Mouse (Mus musculus): ENCODE measurements at regions not wholly inside any gene's neighbourhood (a gene's known extent, or its start where the extent isn't known, plus 50 kb on each side); places are given as distances from the start of the nearest gene placed in this dataset.

- Histone ChIP-seq H3K79me2 (replicated peaks; ENCODE audit: control insufficient read depth, extremely low read depth, insufficient read depth, poor library complexity, severe bottlenecking) (no peaks in the 10 kb centered on the region), H3K9ac (ENCODE audit: insufficient read depth, low read depth) (no peak overlapping the region), H3K9me3 (replicated peaks; ENCODE audit: low read length) (no peaks in the 10 kb centered on the region), H3K27ac (ENCODE audit: insufficient read depth, low read depth) (no peak overlapping the region), H3K4me3 (replicated peaks in 1 of 3; ENCODE audit: low read depth in 2 of 3, low read length in 2 of 3, poor library complexity in 1 of 3) (no peak overlapping the region), H3K36me3 (replicated peaks in 1 of 2; ENCODE audit: control insufficient read depth in 1 of 2, insufficient read depth in 1 of 2, low read length in 1 of 2) (no peaks in the 10 kb centered on the region), H3K27me3 (replicated peaks) (no peaks in the 10 kb centered on the region), H3K4me2 (ENCODE audit: insufficient read depth, low read depth, poor library complexity, severe bottlenecking) (no peak overlapping the region), H3K4me1 (ENCODE audit: control insufficient read depth in 1 of 2, insufficient read depth in 2 of 2) (no peaks in the 10 kb centered on the region)
- in situ Hi-C loops (cut with MboI; ENCODE audit: low pct_ligation_motif_present, low pct_unique_long_range_greater_than_20kb, low sequenced_read_pairs) (no loop called here), dilution Hi-C loops (cut with MboI; ENCODE audit: extremely low pct_ligation_motif_present, extremely low pct_unique_long_range_greater_than_20kb, low sequenced_read_pairs) (no loop called here)
- no peak for DNase-seq (ENCODE audit: extremely low read depth)
- no peak for TF ChIP-seq IRF4 (IDR thresholded peaks at IDR 0.05; ENCODE audit: low read depth, low read length)
- TF ChIP-seq PAX5 (IDR thresholded peaks at IDR 0.05; ENCODE audit: low read length): no peak
- no peak for TF ChIP-seq KAT2A (IDR thresholded peaks at IDR 0.05; ENCODE audit: insufficient replicate concordance, low read length)
- TF ChIP-seq POLR2A (IDR thresholded peaks at IDR 0.05; ENCODE audit: low read depth, low read length): no peak
- no peak for TF ChIP-seq USF1 (IDR thresholded peaks at IDR 0.05; ENCODE audit: low read depth, low read length)
- no peak for TF ChIP-seq HCFC1 (IDR thresholded peaks at IDR 0.05; ENCODE audit: low read depth, low read length)
- no peak for TF ChIP-seq CTCF (conservative IDR thresholded peaks at IDR 0.05 in 1 of 2, IDR thresholded peaks at IDR 0.05 in 1 of 2; ENCODE audit: low read depth in 2 of 2, low read length in 2 of 2)
- no peak for TF ChIP-seq MEF2A (IDR thresholded peaks at IDR 0.05; ENCODE audit: borderline replicate concordance, low read depth, low read length)
- TF ChIP-seq GABPA (IDR thresholded peaks at IDR 0.05; ENCODE audit: insufficient replicate concordance, low read depth, low read length): no peak
- TF ChIP-seq RCOR1 (conservative IDR thresholded peaks at IDR 0.05; ENCODE audit: low read depth, low read length): no peak
- TF ChIP-seq NELFE (IDR thresholded peaks at IDR 0.05; ENCODE audit: low read depth, low read length): no peak
- no peak for TF ChIP-seq TCF12 (IDR thresholded peaks at IDR 0.05; ENCODE audit: low read depth, low read length)
- no peak for TF ChIP-seq ZNF384 (IDR thresholded peaks at IDR 0.05; ENCODE audit: low read depth, low read length)
- no peak for TF ChIP-seq RAD21 (IDR thresholded peaks at IDR 0.05; ENCODE audit: low read depth, low read length)
- no peak for TF ChIP-seq EP300 (IDR thresholded peaks at IDR 0.05; ENCODE audit: low read length)
- TF ChIP-seq MAFK (IDR thresholded peaks at IDR 0.05; ENCODE audit: insufficient replicate concordance, low read length): no peak
- TF ChIP-seq CHD2 (IDR thresholded peaks at IDR 0.05; ENCODE audit: low read length): no peak
- TF ChIP-seq TBP (conservative IDR thresholded peaks at IDR 0.05; ENCODE audit: low read depth, low read length): no peak
- no peak for TF ChIP-seq NRF1 (IDR thresholded peaks at IDR 0.05; ENCODE audit: low read depth, low read length)
- no peak for TF ChIP-seq MAX (IDR thresholded peaks at IDR 0.05; ENCODE audit: low read length)
These were observed 206.5 kb upstream of the Sash1 start for GRCm38 (mm10) chr10:9092237-9092885.

DNA sequence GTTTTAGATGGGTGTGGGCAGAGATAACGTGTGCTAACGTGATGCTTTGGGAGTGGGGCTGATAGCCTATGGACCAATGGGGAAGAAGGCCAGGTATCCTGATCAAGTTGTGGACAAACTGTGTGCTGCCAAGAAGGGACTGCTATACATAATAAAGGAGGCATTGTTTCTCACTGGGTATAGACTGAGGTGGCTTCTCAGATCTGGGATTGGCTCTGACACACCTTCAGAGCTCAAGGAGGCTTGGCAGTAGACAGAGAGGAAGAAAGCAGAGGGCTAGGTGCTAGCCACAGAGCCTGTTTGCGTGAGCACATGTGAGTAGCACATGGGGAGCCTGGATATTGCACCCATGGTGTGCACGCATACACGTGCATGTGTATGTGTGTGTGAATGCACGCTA is 205.1 kb upstream of the Sash1 start:
- Histone ChIP-seq H3K4me3 (replicated peaks in 1 of 3; ENCODE audit: low read depth in 2 of 3, low read length in 2 of 3, poor library complexity in 1 of 3) (no peak overlapping the region), H3K79me2 (replicated peaks; ENCODE audit: control insufficient read depth, extremely low read depth, insufficient read depth, poor library complexity, severe bottlenecking) (no peaks in the 10 kb centered on the region), H3K4me2 (ENCODE audit: insufficient read depth, low read depth, poor library complexity, severe bottlenecking) (no peak overlapping the region), H3K9ac (ENCODE audit: insufficient read depth, low read depth) (no peak overlapping the region), H3K9me3 (replicated peaks; ENCODE audit: low read length) (no peaks in the 10 kb centered on the region), H3K27ac (ENCODE audit: insufficient read depth, low read depth) (no peak overlapping the region), H3K4me1 (ENCODE audit: control insufficient read depth in 1 of 2, insufficient read depth in 2 of 2) (no peaks in the 10 kb centered on the region), H3K27me3 (replicated peaks) (no peaks in the 10 kb centered on the region), H3K36me3 (replicated peaks in 1 of 2; ENCODE audit: control insufficient read depth in 1 of 2, insufficient read depth in 1 of 2, low read length in 1 of 2) (no peaks in the 10 kb centered on the region)
- in situ Hi-C loops (cut with MboI; ENCODE audit: low pct_ligation_motif_present, low pct_unique_long_range_greater_than_20kb, low sequenced_read_pairs): no loop called here
- DNase-seq (ENCODE audit: extremely low read depth): no peak
- TF ChIP-seq RAD21 (IDR thresholded peaks at IDR 0.05; ENCODE audit: low read depth, low read length) (no peak), E2F4 (IDR thresholded peaks at IDR 0.05; ENCODE audit: insufficient replicate concordance, low read depth, low read length) (no peak), TCF12 (IDR thresholded peaks at IDR 0.05; ENCODE audit: low read depth, low read length) (no peak)
- dilution Hi-C loops (cut with MboI; ENCODE audit: extremely low pct_ligation_motif_present, extremely low pct_unique_long_range_greater_than_20kb, low sequenced_read_pairs): no loop called here

Data from CH12.LX (cell line).